Mouse (Mus musculus): ENCODE results near the gene Morc3.

Morc3 gene

GRCm38 (mm10) chr16:93831627-93832395, at the start of gene Morc3:
TSS of gene Morc3 (plus strand) at chr16:93832121.
- DNase-seq (ENCODE audit: low spot score), result peak; percentile 100

- DNase-seq (ENCODE audit: low spot score), result no peak
These were observed 47.7 kb upstream of the Morc3 start for GRCm38 (mm10) chr16:93784175-93784574.

- DNase-seq (ENCODE audit: low spot score), result peak; percentile 68
These were observed 46.1 kb upstream of the Morc3 start for GRCm38 (mm10) chr16:93785805-93786204.

DNA sequence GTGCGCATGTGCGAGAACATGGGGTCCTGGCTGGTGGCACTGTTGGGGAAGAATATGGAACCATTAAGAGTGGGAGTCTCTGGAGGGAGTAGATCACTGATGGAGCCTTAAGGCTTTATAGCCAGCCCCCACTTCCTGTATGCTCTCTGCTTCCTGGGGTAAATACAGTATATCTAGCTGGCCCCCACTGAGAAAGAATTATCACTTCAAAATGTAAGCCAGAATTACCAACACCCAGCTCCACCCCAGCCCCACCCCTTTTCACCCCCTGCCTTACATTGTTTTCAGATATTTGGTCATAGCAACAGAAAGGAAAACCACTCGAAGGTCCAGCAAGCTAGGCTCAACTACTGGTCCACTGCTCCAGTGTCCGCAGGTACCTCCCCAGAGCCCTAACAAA, 43.5 kb upstream of the Morc3 start:
- no peak for DNase-seq (ENCODE audit: low spot score)

GRCm38 (mm10) chr16:93788881-93789280, 43.0 kb upstream of the Morc3 start:
- no peak for DNase-seq (ENCODE audit: low spot score)

DNA sequence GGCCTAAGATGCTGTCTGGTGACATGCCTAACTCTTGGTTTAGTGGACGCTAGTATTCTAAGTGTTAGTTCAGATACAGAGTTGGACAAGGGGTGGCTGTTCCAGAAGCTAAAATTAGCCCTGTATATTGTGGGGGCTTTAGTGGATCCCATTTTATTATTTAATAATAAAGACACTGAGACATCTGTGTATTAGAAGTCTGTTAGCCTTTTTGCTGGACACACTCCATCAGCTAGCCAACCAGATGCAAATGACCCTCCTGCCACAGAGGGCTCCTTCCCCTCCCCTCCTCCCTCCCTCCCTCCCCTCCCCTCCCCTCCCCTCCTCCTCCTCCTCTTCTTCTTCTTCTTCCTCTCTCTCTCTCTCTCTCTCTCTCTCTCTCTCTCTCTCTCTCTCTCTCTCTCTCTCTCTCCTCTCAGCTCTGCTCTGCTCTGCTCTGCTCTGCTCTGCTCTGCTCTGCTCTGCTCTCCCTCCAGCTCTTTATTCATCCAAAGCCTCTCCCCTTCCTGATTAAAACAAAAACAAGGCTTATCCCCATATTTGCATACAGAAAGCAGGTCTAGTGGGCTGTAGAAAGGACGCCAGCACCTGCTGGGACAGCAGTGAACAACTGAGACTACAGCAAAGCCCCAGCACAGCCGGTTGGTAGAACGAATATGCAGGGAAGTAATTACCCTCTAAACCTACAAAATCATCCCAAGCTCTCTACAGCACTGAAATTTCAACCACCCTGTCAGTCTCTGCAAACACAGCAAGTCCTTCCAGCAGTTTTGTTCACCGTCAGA, 41.8 kb upstream of the Morc3 start:
- no peak for DNase-seq (ENCODE audit: low spot score)

DNA sequence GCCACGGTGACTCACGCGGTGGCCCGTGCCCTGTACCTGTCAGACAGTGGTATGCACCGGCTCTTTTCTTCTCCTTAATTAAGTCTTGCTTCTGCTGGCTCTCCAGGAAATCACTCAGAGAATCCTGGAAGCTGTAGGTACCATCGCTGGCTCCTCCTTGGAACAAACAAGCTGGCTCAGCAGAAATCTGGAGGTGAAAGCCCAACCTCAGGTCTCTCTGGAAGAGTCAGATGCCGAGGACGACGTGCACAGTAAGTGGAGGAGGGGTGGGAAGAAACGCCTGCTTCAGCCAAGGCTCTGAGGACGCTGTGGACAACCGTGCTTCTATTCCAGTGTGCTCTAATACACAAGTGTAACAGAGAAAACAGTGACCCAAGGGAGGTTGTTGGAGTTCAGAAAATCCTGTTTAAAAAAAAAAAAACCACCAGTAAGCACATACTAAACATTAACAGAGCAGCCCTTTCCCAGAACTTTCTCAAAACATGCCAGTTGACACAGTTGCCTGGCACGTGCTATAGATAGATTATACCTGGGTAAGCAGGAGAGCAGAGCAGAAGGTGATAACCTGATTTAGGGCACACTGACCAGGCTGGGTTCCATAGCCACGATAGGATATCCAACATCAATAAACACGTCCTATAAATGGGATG, 38.8 kb upstream of the Morc3 start:
- no peak for DNase-seq (ENCODE audit: low spot score)

- no peak for DNase-seq (ENCODE audit: low spot score)
These were observed 37.1 kb upstream of the Morc3 start for GRCm38 (mm10) chr16:93794845-93795244.

GRCm38 (mm10) chr16:93795391-93795790, 36.5 kb upstream of the Morc3 start:
- no peak for DNase-seq (ENCODE audit: low spot score)

GRCm38 (mm10) chr16:93797021-93797840, 34.7 kb upstream of the Morc3 start:
- no peak for DNase-seq (ENCODE audit: low spot score)

DNA sequence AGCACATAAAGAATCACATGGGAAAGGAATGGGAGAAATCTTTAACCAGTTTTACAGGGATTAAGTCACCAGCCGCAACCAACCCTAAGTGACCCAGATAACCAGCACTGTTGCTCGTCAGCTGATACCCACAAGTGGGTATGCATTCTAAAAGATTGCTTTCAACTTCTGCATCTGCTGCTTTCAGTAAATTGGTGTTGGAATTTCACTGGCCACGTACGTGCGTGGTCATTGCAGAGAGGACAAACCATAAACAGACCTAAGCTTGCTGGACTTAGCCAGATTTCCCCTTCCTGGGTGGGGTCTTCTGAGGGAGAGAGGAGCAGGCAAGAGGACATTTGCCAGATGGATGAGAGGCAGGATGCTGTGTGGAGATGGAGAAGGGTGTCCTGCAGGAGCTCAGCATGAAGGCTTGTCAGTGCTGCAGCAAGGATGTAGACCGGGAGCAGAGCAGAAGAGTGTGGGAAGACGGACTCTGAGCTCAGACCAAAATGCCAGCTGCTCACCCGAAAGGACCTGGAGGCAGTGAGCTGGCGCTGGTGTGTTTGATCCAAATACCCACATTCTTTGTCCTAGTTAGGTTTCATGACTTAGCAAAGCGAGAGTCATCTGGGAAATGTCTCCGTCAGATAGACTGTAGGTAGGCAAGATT, 34.0 kb upstream of the Morc3 start:
- no peak for DNase-seq (ENCODE audit: low spot score)

DNA sequence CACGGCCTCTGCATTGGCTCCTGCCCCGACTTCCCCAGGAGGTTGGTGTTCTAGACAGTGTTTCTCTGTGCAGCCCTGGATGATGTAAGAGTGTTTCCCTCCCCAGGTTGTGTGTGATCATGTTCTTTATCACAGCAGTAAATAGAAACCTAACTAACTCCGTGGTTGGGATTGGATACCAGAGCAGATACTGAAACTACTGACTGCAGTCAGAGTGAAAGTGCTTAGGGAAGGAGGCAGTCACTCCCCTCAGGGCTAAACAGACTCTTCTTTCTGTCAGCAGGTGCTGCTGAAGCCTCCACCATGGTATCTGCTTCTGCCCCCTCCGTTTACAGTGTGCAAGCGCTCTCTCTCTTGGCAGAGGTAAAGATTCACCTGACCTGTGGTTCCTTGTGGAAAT, 33.3 kb upstream of the Morc3 start:
- no peak for DNase-seq (ENCODE audit: low spot score)

- DNase-seq (ENCODE audit: low spot score), result no peak
These were observed 32.9 kb upstream of the Morc3 start for GRCm38 (mm10) chr16:93799071-93799470.

DNA sequence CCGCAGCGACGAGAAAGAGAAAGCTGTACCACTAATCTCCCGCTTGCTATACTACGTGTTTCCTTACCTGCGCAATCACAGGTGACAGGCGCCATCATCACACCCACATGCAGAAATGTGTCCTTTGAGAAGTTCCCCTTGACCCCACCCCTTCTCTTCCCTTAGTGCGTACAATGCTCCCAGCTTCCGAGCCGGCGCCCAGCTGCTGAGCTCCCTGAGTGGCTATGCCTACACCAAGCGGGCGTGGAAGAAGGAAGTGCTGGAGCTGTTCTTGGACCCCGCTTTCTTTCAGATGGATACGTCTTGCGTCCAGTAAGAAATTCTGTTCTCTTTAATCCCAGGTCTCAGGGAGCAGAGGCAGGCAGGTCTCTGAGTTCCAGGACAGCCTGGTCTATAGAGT, 32.0 kb upstream of the Morc3 start:
- DNase-seq (ENCODE audit: low spot score), result no peak

GRCm38 (mm10) chr16:93807167-93807566, 24.8 kb upstream of the Morc3 start:
- DNase-seq (ENCODE audit: low spot score), result no peak

GRCm38 (mm10) chr16:93807961-93808554, 23.9 kb upstream of the Morc3 start:
- DNase-seq (ENCODE audit: low spot score), result no peak

DNA sequence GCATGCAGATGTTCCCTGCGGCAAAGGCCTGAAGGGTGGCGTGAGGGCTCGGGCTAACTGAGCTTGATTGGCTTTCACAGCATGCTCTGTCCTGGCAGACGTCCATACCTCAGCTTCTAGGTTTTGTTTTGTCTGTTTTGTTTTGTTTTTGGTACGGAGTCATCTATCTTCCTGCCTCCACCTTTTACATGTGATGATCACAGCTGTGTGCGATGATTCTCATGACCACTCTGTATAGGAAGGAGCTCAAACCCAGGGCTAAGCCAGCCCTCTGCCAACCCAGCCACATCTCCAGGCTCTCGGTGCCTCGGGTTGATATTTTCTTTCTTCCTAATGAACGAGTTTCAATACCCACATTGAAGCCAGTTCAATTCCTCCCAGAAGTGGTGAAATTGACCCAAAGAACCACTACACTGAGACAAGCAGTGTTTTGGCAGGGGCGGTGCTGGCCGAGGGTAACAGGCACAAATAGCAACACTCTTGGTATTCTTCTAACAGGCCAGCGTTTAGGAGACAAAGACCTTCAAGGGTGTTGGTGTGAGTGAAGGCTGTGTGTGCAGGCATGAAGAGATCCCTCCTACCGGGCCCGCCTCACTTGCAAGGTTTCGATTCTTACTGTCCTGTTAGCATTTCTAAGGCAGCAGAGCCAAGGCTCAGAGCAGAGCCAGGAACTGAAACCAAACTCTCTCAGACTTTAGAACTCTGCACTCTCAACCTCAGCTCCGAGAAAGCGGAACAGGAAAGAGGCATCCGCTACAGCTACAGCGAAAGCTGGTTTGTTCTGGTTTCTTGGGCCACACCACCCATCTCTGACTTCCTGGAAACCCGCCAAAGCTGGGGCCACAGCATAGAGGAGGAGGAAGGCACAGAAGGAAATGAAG, 15.8 kb upstream of the Morc3 start:
- peak; percentile 81 for DNase-seq (ENCODE audit: low spot score)

GRCm38 (mm10) chr16:93816861-93817260, 15.1 kb upstream of the Morc3 start:
- DNase-seq (ENCODE audit: low spot score), result peak; percentile 63

GRCm38 (mm10) chr16:93817371-93817770, 14.6 kb upstream of the Morc3 start:
- DNase-seq (ENCODE audit: low spot score), result no peak

DNA sequence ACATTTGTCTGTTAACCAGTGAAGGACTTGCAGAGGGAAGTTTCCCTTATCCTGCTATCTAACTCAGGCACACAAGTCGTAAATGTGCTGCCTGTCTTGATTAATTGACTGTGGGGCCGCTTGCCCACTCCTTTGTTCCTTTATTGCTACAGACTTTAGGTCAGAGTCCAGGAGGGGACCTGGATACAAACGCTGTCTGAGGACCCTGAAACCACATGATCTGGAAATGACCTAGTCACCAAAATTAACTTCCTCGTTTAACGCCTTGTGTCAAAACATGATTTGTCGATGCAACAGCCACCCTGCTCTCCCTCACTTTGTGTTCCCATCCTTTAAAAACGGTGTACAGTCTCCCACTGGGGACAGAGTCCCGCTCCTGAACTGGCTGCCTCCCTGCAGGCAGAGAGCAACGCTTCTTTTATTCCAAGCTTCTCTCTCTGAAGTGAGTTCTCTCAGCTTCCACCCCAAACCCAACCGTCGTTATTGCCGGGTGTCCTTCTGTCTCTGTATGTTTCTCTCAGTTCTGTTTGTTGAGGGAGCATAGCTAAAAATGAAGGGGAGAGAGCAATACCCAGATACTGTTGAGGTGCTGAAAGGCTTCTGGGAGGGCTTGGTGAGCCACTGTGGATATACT, 13.1 kb upstream of the Morc3 start:
- peak; percentile 57 for DNase-seq (ENCODE audit: low spot score)
